Mouse (Mus musculus) lung, postnatal 0 days (tissue): ENCODE results near the gene Pycard. TPM values are rescaled to one million over a fixed set of nuclear protein-coding genes. Genes with fewer than 3 reads are reported as not detected.

Source experiments
- ATAC-seq: fragments of 200-750 bp; cut with Nextera tagmentation; 2 replicates; pipeline ENCODE4 v1.8.0; 2017; ENCODE audit warnings: moderate library complexity
- DNase-seq: peaks from one replicate; pipeline ENCODE4 v3.0.0-alpha.2; 2016; ENCODE audit warnings: low spot score
- H3K27ac ChIP-seq: fragments of 300-500 bp; sonication (generic); 2 replicates; pipeline ENCODE4 v1.5.1; 2014; ENCODE audit warnings: antibody characterized with exemption, mild to moderate bottlenecking, low read length, mixed read lengths
- H3K27me3 ChIP-seq: fragments of 300-500 bp; sonication (generic); replicated peaks from 2 replicates; pipeline ENCODE4 v1.6.1; 2014; ENCODE audit warnings: low read length, mixed read lengths; ENCODE audit not compliant: insufficient read depth
- H3K36me3 ChIP-seq: fragments of 300-500 bp; sonication (generic); 2 replicates; pipeline ENCODE4 v1.6.1; 2014; ENCODE audit warnings: low read length, mixed read lengths; ENCODE audit not compliant: insufficient read depth
- H3K4me1 ChIP-seq: fragments of 300-500 bp; sonication (generic); 2 replicates; pipeline ENCODE4 v1.6.1; 2014; ENCODE audit warnings: antibody characterized with exemption, low read depth, low read length, mixed read lengths; ENCODE audit not compliant: insufficient read depth
- H3K4me2 ChIP-seq: fragments of 300-500 bp; sonication (generic); replicated peaks from 2 replicates; pipeline ENCODE4 v1.6.1; 2014; ENCODE audit warnings: low read depth, mild to moderate bottlenecking, low read length, moderate library complexity, mixed read lengths
- H3K4me3 ChIP-seq: fragments of 300-500 bp; sonication (generic); 2 replicates; pipeline ENCODE4 v1.5.1; 2014; ENCODE audit warnings: low read depth, low read length
- H3K9ac ChIP-seq: fragments of 300-500 bp; sonication (generic); replicated peaks from 2 replicates; pipeline ENCODE4 v1.6.1; 2014; ENCODE audit warnings: low read depth, mild to moderate bottlenecking
- H3K9me3 ChIP-seq: fragments of 300-500 bp; sonication (generic); 2 replicates; pipeline ENCODE4 v1.6.1; 2016; ENCODE audit warnings: low read length, mixed read lengths
- CTCF ChIP-seq: IDR thresholded peaks from 2 replicates; pipeline ENCODE4 v1.5.1; 2016; ENCODE audit warnings: antibody characterized with exemption, mild to moderate bottlenecking
- EP300 ChIP-seq: IDR thresholded peaks from 2 replicates; pipeline ENCODE4 v1.6.1; 2016; ENCODE audit warnings: antibody characterized with exemption, mild to moderate bottlenecking, control low read depth
- WGBS: fragments of 180-500 bp; shearing (Covaris S2); extraction: QIAGEN DNeasy Blood & Tissue Kit; methylation state at CpG from one replicate; pipeline ENCODE4 v1.1.7; 2014; 5-methylcytosine and 5-hydroxymethylcytosine counted together
- polyA plus RNA-seq: library from polyadenylated mRNA; unstranded; fragments of >200 nt; fragmentation: Nextera tagmentation; extraction: Ambion mirVana; gene quantifications from 2 replicates; pipeline ENCODE4 v1.2.1, GENCODE M21; 2015

Pycard gene
- polyA plus RNA-seq, 1 experiment from 2014 or later = 33.7 TPM

DNA sequence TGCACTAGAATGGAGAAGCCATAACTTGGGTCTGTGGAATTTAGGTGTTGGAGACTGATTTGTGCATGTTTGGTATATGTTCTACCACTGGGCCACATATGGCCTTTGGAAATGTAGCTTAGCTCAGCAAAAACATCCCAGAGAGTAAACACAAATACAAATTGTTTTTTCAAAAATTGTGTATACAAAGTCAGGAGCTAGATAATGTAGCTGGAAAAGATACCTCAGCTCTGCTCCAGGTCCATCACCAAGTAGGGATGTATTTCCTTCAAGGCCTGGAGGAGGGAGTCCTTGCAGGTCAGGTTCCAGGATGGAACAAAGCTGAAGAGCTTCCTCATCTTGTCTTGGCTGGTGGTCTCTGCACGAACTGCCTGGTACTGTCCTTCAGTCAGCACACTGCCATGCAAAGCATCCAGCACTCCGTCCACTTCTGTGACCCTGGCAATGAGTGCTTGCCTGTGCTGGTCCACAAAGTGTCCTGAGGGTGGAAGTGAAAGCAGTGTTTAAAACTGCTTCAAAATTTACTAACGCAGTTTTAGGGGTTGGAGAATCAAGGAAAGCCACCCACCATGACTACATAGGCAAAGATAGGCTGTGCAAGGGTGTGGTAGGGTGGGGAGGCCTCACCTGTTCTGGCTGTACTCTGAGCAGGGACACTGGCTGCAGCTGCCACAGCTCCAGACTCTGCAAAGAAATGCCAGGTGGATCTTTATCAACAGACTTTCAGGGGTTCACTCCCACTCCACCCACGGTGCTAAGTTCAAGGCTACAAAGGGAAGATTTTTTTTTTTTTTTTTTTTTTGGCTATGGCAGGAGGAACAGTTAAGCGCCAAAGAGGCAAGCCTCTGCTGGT is 953 bp downstream of the Pycard start:
- Histone ChIP-seq H3K9me3 (no peaks in the 10 kb centered on the region), H3K27me3 (no peaks in the 10 kb centered on the region), H3K27ac (no peak overlapping the region; the same call in 1 of the 2 replicates), H3K4me1 (peaks cover 13% of the 10 kb centered on the region; the same call in 1 of the 2 replicates), H3K9ac (no peak overlapping the region), H3K4me2 (peak overlapping the region; percentile 61), H3K4me3 (peak overlapping the region; percentile 25; the same call in 1 of the 2 replicates), H3K36me3 (no peaks in the 10 kb centered on the region)
- 0 out of 2 replicates have a peak, but pooled peaks have one; percentile 6 for ATAC-seq
- no peak for TF ChIP-seq CTCF
- no peak for TF ChIP-seq EP300
- 34% methylated on average over 5 of the region's 5 CpGs for WGBS
- no peak for DNase-seq

DNA sequence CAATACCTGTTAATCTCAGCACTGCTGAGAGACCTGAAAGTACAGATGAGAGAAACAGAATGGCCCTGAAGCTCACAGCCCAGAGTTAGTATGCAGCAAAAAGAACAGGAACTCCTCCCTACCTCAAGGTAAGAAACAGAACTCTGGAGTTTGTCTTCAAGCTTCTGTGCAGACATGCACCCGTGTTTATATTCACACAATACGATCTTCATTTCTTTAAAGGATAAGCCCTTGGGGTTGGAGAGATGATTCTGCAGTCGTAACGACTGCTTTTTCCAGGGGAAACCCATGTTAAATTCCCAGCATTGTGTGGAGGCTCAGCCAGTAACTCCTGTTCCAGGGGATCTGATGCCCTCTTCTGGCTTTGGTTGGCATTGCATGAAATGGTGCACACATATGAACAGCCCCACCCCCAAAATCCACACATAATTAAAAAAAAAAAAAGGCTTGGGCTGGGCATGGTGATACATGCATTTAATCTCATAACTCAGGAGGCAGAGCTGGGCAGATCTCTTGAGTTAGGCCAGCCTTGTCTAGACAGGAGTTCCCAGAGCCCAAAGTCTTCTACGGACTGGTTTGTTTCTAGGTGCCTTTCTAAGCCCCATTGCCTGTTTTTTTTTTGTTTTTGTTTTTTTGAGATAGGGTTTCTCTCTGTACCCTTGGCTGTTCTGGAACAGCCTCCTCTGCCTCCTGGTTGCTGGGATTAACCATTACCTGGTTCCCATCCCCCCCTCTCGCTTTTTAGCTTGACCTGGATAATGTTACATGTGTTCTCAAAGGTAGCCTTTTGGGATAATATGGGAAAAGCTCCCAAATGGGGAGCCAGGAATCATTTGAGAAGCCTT is 1.8 kb downstream of the Pycard start:
- no peak overlapping the region for H3K27ac ChIP-seq
- no peak overlapping the region for H3K4me2 ChIP-seq
- H3K4me3 ChIP-seq = no peak overlapping the region
- peak; percentile 75 for TF ChIP-seq CTCF
- TF ChIP-seq EP300 = no peak
- 46% methylated on average over 6 of the region's 6 CpGs for WGBS
- DNase-seq = peak; percentile 69
- no peaks in the 10 kb centered on the region for H3K27me3 ChIP-seq
- H3K36me3 ChIP-seq = no peaks in the 10 kb centered on the region
- H3K9ac ChIP-seq = no peak overlapping the region
- H3K9me3 ChIP-seq = no peaks in the 10 kb centered on the region
- ATAC-seq = peak; percentile 70
- peaks cover 13% of the 10 kb centered on the region; the same call in 1 of the 2 replicates for H3K4me1 ChIP-seq

DNA sequence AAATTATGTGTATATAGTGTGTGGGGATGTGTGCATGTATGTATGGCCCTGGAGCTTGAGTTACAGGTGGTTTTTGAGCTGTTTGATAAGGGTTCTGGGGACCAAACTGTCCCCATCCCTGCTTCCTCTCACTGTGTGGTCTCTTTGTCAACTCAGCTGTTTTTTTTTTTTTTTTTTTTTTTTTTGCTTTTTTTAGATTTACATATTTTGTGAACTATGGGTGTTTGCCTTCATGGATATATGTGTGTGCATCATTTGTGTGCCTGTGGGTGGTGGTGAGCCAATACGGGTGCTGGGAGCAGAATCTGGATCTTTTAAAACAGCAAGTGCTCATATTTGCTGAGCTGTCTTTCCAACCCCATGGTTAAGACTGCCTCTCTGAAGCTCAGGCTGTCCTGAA is 4.8 kb downstream of the Pycard start:
- no peaks in the 10 kb centered on the region for H3K9me3 ChIP-seq
- H3K4me2 ChIP-seq = no peak overlapping the region
- H3K27me3 ChIP-seq = no peaks in the 10 kb centered on the region
- H3K27ac ChIP-seq = no peak overlapping the region
- peaks cover 8% of the 10 kb centered on the region; the same call in 1 of the 2 replicates for H3K36me3 ChIP-seq
- whole genome bisulfite sequencing = 80% methylated on average over 1 of the region's 1 CpGs
- DNase-seq (no peak), ATAC-seq (no peak)
- no peak overlapping the region for H3K4me3 ChIP-seq
- TF ChIP-seq EP300 (no peak), CTCF (no peak)
- H3K9ac ChIP-seq = no peak overlapping the region
- H3K4me1 ChIP-seq = peaks cover 13% of the 10 kb centered on the region; the same call in 1 of the 2 replicates

DNA sequence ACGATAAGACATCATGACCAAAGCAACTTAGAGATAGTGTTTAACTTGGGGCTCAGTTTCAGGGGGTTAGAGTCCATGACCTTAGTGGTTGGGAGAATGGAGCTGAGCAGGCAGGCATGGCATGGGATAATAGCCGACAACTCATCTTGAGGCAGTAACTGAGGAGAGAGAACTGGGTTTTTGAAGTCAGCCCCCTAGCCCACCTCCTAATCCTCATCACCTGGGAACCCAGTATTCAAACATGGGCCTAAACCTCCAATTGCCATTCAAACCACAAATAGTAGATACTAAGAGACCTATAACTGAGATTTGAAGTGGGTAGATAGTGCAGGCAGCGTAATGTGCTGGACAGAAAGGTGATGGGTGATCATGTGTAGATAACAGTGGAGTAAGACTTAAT is 13.1 kb downstream of the Pycard start:
- WGBS = 89% methylated on average over 3 of the region's 3 CpGs
- H3K9ac ChIP-seq = no peak overlapping the region
- peaks cover 76% of the 10 kb centered on the region for H3K36me3 ChIP-seq
- DNase-seq (no peak), ATAC-seq (no peak)
- H3K9me3 ChIP-seq = no peaks in the 10 kb centered on the region
- no peak overlapping the region for H3K4me3 ChIP-seq
- no peak for TF ChIP-seq EP300
- TF ChIP-seq CTCF = no peak
- H3K27ac ChIP-seq = no peak overlapping the region
- no peaks in the 10 kb centered on the region for H3K27me3 ChIP-seq
- no peaks in the 10 kb centered on the region for H3K4me1 ChIP-seq
- H3K4me2 ChIP-seq = no peak overlapping the region

DNA sequence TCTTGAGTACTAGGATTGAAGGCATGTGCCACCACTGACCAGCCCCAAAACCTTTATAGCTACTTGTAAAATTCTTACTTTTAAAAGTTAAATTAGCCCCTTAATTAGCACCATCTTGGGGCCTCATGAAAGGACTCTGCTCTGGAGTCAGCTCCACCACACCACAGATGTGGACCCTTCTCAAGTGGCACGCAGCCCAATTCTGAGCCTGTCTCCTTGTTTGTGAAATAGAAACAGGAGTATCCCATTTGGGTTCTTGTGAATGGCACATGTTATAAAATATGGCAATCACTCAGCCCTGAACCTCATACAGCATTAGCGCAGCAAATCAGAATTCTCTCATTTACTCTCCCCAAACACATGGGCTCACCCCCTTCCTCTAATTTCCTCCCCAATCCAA is 14.8 kb downstream of the Pycard start:
- no peak overlapping the region for H3K4me2 ChIP-seq
- TF ChIP-seq CTCF = no peak
- no peak for TF ChIP-seq EP300
- no peaks in the 10 kb centered on the region for H3K4me1 ChIP-seq
- H3K9me3 ChIP-seq = no peaks in the 10 kb centered on the region
- 98% methylated on average over 2 of the region's 2 CpGs for WGBS
- DNase-seq (no peak), ATAC-seq (no peak)
- no peak overlapping the region for H3K4me3 ChIP-seq
- no peaks in the 10 kb centered on the region for H3K27me3 ChIP-seq
- H3K36me3 ChIP-seq = peaks cover 87% of the 10 kb centered on the region
- H3K9ac ChIP-seq = no peak overlapping the region
- no peak overlapping the region for H3K27ac ChIP-seq

DNA sequence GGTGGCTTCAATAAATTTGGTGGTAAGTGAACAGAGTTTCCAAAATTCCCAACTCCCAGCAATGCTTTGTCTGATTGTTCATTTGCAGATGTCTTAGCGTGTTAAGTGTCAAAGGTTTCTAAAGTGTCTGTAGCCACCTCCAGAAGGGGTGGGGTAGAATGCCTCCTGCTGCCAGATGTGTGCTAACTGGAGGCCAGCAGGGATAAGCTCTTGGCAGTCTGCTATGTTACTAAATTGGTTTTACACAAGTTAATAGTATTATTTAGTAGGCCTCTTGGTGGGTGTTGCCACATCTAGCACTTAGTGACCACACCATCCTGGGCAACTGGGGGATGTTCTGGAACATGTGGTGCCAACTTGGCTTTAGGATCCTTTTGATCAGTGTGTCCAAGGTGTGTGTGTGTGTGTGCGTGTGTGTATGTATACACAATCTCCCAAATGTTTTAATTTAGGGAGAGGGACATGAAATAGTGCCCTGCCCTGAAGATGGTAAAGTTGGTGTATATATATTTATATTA is 19.2 kb downstream of the Pycard start:
- no peaks in the 10 kb centered on the region for H3K4me1 ChIP-seq
- H3K27me3 ChIP-seq = no peaks in the 10 kb centered on the region
- 72% methylated on average over 2 of the region's 2 CpGs for WGBS
- no peaks in the 10 kb centered on the region for H3K9me3 ChIP-seq
- TF ChIP-seq CTCF = no peak
- ATAC-seq = no peak
- H3K36me3 ChIP-seq = peaks cover 71% of the 10 kb centered on the region
- H3K27ac ChIP-seq = no peak overlapping the region
- no peak for DNase-seq
- H3K4me2 ChIP-seq = no peak overlapping the region
- H3K4me3 ChIP-seq = no peak overlapping the region
- no peak overlapping the region for H3K9ac ChIP-seq
